Mouse (Mus musculus) gonadal fat pad, adult 2 months (tissue): ENCODE measurements at regions not wholly inside any gene's neighbourhood (a gene's known extent, or its start where the extent isn't known, plus 50 kb on each side); places are given as distances from the start of the nearest gene placed in this dataset.
A peak's percentile ranks its signal among the peaks of the same experiment; 100 is the strongest.

Experiments used
- DNase-seq: peaks from one replicate; pipeline ENCODE4 v3.0.0-alpha.2; 2012; ENCODE audit warnings: low read depth

DNA sequence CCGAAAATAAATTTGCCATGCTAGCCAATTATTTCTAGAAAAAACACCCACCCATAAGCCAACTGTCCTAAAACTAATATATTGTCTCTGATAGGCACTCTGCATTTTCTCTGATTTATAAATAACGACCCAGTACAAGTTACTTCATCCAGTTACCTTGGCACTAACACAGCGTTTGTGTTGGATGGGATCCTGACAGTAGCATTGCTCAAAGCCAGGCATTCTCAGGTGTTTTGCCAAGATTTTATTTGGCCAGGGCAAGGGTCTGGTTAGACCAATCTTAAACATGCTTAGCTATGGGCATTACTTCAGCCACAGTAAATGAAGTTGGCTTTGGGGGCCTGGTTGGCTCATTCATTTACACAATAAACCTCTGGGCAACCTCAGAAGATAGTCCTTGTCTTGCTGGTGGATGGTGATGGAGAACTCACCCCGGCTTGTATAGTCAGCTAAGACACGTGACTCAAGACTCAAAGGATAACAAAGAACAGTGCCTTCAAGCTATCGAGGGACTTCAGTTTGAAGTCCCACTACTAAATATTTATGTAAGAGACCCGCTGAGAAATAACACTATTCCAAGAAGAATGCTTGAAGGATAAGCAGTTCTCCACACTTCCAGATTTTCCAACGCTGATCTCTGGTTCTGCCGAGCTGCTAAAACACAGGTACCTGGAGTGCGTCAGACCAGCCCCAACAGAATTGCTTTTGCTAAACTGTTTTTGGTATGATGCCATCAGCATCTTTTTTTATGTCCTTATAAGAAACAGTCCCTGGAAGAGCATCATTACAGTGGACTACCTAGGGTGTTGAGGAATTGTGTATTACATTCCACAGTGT lies 125.0 kb upstream of the Pkdcc start:
- DNase-seq, result peak; percentile 36

DNA sequence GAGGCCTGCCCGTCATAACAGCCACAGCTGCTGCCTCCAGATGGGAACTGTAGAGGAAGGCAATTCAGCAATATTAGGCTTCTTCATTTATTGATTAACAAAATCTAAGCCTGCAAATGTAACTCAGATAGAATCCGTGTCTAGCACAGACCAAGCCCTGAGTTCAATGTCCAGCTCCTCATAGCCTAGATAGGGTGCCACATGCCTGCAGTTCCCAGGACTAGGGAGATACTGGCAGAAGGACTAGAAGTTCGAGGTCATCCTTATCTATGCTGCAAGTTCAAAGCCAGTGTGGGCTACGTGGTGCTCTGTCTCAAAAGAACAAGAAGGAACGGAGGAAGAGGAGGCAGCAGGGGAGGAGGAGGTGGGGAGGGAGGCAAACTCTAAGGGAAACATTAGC lies 121.2 kb upstream of the Pkdcc start:
- DNase-seq, result no peak

DNA sequence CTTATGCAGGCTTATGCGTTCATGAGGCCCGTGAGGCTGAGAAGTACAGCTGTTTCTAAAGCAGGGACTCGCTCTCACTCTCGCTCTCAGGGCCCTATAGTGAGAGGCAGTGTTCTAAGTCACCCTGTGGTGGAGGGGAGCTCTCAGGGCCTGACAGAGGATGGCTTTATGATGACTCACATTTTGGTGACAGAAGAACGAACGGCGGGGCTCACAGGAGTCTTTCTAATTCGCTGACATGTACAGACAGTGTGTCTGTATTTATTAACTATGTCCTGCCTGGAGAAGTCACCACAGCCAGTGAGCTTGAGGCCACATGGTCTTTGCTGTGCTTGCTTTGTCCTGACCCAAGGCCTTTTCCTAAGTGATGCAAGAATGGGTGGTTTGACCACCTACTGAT lies 118.6 kb upstream of the Pkdcc start:
- no peak for DNase-seq

DNA sequence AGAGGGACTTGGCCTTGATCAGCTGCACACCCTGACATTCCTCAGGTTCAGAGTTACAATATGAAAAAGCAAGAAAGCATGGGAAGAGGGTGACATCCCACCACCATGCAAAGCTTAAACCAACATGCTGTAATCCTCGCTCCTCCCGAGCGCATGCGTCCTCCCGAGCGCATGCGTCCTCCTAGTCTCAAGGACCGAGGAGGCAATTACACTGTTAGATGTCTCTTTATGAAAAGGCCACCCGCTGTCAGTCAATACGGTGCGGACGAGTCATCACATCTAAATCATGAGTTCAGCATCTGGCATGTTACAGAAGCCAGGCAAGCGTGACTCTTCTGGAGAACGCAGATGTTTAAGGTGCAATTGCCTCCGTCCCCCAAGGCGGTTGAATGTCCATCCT lies 117.1 kb upstream of the Pkdcc start:
- no peak for DNase-seq

DNA sequence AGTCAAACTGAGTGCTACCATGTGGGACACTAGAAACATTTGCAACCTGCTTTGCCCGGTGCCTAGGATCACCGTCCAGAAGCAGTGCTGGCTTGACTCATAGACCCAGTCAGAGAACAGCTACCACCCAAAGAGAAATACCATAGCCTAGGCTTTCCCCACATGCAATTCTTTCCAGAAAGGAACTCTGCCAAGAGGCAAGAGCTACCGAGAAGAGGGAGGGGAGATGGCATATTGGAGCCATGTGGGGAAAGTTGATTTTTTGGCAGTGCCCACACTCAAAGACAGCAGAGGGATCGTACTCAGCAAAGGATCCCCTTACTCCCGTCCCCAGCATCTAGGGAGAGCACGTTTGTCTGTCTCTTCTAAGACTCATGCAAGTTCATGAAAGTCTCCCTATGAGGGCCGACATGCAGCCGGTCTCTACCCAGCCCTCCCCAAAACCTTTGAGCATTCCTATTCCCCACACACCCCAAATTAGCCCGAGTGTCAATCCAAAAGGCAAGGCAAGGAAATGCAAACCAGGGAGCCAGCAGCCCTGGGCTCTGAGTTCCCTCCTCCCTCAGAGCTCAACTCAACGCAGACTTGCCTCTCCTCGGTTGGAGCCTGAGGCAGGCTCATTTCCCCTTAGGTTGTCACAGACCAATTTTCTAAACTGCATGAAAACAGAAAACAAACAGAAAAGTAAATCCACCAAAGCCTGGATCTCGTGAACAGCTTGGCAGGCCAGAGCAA lies 116.2 kb upstream of the Pkdcc start:
- no peak for DNase-seq

DNA sequence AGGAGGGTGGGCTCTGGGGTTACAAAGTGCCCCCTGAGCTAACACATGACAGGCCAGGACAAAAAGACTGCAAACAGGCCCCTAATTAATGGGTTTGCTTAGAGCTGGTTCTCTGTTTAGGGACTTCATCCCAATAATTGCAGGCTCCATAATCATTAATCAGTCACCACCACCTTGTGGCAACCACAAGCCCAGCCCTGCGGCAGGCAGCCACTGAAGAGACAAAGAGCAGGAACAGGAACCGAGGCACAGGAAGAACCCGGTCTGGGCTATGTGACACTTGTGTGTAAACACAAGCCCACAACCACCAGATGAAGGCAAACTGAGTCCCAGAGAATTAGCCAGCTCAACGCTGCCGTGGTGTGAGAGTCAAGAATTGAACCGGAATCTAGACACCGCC lies 114.1 kb upstream of the Pkdcc start:
- DNase-seq, result no peak

DNA sequence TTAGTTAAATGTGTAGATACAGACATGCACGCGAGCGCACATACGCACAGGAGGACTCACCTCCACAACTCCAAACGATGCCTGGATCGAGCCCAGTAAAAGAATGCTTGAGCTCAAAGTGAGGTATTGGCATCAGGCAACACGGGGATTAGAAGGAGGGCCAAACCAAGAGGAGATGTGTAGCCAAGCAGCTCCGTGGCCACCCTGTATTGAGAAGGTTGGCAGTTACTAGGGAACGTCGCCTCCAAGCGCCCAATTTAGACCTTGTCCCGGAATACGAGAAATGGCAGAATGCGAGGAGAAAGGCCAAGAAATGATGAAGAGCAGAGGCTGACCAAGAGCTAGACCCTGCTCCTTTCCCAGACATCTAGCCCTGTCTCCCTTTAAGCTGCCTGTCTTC lies 113.3 kb upstream of the Pkdcc start:
- no peak for DNase-seq

DNA sequence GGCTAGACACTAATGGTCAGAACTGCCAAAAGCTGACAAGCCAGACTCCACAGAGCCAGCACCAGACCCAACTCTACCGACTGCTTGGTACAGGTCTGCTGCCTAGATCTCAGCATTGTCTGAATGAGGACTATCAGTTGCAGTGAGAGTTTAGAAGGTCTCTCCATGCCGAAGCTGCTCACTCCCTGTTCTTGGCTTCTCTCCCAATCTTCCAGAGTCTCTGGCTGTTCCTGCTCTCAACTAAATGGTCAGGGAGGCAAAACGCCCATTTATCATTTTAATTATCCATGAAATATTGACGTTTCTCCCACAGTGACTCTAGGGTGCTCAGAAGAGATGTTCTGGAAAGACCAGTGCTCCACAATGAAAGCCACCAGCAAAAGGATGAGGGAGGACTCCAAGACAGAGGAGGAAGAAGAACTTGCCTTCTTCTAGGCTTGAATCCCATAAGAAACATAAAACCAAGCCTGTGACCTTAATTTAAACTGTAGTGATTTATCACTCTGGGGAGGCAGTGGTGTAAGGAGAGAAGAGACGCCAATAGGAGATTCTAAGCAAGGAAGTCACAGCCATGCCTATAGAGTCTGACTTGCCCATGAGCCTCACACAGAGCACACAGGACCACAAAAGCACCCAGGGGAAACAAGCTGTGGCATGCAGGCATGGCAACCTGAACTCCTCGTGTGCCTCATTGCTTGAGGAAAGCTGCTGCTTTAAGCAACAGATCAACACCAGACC lies 112.2 kb upstream of the Pkdcc start:
- DNase-seq, result no peak

DNA sequence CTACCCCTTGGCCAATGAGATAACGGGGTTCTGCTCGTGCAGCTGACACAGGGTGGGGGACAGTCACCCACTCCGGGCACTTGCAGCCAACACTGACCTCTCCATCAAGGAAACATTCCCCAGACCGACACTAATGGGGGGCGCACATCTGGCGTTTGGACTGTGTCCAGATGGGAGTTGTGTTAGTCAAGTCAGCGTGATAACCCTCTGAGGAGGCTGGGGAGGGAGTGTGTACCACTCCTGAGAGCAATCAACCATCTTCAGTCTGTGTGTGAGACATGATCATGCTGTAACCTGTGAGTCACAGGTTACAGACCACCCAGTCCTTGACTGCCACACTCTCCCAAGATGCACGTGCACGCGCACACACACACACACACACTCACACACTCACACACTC lies 106.9 kb upstream of the Pkdcc start:
- no peak for DNase-seq

DNA sequence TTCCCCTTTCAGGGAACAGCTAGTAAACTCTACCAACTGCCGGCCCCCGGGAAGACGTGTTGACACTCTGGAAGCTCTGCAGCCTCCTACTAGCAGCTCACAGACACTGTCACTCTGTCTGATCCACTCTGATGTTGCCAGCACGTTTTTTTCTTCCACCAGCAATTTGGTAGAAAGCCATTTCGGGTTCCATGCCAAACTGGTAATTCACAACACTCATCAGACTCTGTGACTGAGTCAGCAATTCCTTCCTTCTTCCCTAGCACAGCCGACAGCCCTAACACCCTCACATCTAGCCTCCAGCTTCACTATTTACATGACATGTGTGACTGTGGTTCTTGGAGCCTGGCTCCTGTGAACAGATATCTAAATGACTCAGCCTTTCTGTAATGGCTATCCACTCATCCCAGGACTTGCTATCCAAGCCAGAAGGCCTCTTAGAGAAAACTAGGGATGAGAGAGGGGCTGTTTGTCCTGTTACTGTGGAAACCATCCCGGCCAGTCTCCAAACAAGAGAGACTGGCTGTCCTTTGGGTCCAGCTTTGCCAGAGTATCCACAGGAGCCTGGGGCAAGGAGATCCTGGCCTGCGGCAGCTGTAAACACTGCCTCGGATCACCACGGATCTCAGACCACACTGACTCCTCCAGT lies 105.2 kb upstream of the Pkdcc start:
- no peak for DNase-seq

DNA sequence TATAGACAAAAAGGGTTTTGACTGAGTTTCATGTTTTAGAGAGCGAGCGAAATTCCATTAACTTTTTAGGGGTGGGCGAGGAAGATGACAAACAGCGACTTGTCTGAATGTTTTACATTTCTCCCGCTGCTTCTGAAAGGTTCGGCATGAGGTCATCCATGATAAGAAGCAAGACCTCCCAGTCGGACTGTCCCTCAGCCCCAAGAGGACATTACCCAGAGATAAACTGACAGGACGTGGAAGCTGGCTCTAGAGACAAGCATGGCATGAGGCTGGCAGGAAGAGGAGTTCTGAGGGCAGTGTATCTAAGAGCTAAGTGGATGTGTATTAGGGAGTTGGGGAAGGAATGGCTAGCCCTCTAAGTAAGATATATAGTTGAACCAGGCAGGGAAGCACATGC lies 104.5 kb upstream of the Pkdcc start:
- DNase-seq, result no peak

DNA sequence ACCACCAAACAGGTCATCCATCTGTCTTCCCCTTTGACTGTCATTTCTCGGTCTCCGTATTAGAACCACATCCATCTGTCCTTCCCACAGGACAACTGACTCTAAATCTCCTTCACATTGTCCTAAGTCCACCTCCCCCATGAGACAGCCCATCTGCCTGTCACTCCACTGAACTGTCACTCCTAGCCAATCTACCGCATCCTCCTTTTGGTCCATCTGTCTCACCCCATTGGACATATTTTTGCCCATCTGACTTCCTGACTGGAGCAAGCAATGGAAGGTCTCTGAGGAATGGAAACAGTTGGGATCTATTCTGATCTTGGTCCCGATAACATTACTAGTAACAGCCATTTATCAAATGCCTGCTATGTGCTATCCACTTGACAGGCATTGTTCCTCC lies 99.9 kb upstream of the Pkdcc start:
- DNase-seq, result no peak

DNA sequence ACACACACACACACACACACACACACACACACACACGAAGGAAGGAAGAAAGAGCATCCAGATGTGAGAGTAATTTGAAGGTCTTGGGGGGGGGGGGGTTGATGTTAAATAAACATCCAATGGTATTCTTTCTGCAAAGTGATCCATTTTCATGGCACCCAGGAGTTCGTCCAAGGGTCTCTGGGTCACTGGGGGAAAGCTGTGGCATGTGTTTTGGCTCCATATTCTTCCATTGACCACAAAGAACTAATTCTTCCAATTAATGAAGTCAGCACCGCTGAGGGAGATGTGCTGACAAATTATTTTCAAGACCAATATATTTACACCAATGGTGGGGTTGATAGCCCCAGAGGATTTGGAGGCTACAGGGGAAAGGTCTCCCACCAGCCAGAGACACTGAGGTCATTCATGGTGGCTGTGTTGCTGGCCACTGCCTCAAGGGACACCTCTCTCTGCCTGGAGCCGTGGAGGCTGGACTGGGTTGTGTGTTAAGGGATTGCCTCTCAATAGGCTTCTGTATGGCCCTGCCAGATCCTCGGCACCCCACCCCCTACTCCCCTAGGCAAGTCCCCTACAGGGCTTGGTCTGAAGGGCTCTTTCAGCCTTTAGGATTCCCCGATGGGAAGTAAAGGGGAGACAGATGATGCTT lies 99.1 kb upstream of the Pkdcc start:
- DNase-seq, result no peak

DNA sequence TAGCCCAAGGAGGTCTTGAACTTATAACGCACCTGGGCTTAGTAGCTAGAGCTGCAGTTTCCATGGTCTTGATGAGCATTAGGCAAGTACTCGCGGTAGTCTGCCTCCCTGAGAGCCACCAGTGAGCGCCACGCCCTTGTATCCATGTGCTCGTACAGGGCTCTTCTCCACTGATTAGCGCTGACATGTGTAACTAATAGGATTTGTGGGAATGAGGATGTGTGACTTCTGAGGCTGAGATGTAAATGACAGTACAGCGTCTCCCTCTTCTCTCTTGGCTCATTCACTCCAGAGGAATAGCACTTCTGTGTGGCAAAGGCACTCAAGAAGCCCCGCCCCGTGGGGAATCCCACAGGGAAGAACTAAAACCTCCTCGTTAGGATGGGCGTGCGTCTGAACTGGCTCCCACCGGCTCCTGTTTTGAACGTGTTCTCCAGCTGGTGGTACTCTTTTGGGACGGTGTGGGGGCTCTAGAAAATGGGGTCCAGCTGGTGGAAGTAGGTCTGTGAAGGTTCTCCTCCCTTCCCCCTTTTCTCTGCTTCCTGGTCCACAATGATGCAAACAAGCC lies 94.3 kb upstream of the Pkdcc start:
- DNase-seq, result no peak

DNA sequence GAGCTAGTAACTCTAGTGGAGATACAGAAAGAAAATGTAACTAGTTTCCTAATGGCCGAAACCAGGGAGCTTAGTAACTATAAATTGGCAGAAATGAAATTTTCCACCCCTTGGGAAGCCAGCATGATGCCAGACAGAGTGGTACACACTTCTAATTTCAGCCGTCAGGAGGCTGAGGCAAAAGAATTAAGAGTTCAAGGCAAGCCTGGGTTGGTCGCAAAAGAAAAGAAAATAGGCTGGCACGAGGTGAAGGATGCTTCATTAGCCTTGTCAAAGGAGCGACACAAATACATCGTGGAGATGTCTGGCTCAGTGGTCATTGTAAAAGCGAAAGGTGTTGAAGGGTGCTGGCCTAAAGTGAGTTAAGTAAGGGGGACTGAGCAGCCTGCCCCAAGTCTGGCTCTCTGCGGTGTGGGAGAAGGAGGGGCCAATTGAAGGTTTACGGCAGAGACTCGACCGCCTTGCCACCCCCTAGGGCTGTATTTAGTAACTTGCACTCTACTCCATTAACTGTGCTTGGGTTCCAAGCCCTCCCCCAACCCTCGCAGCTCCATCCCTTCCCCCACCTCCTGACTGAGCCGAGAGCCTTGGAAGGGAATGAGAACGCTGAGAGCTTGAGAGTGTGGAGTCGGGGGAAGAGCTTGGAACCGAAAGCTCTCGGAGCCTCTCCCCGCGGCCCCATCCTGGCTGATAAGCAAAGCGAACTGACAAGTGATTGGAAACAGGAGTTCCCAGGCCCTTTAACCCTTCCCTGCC lies 92.4 kb upstream of the Pkdcc start:
- DNase-seq, result no peak

DNA sequence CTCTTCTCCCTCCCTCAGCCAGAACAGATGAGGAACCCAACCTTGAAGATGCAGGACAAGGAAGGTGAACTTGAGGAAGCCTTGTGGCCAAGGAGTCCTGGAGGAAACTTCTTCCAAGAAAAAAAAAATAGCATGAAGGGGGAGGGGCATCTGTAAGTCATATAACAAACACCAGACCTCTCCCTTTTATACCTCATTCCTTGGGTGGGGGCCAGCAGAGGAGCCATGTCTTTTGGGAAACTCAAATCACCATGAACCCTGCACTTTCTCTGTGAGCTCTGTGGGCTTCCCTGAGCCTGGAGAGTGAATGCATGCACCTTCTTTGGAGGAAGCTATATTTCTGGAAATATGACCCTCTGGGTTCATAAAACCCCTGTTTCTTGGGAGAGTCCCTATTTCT lies 90.0 kb upstream of the Pkdcc start:
- no peak for DNase-seq

DNA sequence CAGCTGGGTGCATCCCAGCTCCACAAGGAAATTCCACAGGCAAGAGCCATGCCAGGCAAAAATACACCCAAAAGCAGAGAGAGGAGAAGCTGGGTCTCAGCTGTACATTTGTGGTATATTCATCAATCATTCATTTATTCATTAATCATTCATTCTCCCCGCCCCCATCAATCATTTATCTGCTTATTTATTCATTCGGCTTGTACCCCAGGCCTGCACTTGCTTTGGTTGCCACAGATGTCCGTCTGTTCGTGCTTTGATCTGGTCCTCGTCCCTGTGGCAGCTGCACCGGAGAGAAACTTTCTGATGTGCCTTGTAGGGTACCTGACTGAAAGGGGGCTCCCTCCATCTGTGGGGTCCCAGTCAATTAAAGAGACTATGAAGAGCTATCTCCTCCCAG lies 87.2 kb upstream of the Pkdcc start:
- no peak for DNase-seq

DNA sequence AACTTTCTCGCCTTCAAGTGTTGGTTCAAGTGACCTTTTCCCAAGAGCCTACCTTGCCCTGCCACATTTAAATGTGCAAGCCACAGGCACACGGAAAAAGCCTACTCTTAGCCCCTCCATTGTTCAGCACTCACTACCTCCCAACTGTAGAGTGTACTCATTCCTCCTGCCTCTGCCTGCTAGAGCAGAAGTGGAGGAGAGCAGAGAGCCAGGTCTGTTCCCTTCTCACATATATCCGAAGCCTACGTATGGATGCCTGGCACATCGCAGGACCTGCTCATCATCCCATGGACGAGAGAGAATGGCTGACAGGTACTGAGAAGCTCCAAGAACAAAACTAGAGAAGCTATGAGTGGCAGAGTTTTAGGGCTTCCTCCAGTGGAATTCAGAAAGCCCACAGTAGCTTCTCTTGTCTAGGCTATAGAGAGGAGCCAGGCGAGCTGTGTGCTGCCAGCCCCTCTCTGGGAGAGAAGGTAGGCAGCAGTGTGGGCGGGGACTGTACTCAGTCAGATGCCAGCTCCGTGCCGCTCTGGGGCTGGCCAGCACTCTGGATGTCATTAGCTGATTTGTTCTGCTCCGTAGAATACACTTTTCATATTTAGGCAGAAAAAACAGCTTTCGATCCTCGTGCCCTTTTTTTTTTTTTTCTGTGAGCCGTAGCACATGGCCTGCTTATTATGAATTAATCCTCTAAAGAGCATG lies 86.1 kb upstream of the Pkdcc start:
- no peak for DNase-seq

DNA sequence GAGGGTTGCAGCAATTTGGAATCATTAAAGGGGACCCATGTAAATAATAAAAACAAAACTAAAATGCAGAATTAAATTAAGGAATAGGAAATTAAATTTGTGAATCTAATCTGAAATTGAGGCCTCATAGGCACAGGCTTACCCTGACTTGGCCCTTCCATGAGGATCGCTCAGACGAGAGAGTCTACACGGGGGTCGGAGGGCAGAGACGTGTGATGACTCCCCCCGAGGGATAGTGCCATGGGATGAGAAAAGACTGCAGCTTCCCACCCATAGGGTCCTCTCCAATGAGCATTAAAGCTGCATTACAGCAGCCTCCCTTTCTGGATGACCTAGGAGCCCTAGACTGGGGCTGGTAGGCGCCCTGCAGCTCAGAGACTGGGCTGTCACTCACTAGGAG lies 85.4 kb upstream of the Pkdcc start:
- DNase-seq, result no peak

DNA sequence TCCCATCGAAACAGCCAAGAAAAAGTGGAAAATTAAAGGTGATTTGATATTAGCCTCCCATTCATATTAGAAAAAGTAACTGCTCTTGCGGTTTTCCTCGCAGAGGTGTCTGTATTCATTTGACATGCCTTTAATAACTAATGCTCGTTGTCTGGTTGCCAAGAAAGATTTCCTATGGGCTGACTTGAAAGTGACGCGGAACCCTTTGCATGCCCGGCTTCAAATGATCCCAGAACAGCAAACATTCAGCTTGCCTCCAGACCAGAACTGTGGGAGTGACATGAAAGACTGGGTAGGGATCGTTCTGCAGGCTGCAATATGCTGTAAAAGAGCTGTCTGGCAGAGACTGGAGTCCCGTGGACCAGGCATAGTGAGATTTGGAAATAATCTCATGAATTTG lies 81.9 kb upstream of the Pkdcc start:
- DNase-seq, result no peak
